Mouse (Mus musculus) E14TG2a.4 (cell line): ENCODE measurements around the gene Gm20388.

Experiments used
- CTCF ChIP-seq: conservative IDR thresholded peaks from 2 replicates; pipeline ENCODE4 v1.5.1; 2014; ENCODE audit warnings: low read length
- NANOG ChIP-seq: IDR thresholded peaks from 2 replicates; pipeline ENCODE4 v1.6.1; 2014; ENCODE audit warnings: borderline replicate concordance, low read length, mixed read lengths
- POU5F1 ChIP-seq: IDR thresholded peaks from 2 replicates; pipeline ENCODE4 v1.6.1; 2014; ENCODE audit warnings: low read length, borderline replicate concordance

DNA sequence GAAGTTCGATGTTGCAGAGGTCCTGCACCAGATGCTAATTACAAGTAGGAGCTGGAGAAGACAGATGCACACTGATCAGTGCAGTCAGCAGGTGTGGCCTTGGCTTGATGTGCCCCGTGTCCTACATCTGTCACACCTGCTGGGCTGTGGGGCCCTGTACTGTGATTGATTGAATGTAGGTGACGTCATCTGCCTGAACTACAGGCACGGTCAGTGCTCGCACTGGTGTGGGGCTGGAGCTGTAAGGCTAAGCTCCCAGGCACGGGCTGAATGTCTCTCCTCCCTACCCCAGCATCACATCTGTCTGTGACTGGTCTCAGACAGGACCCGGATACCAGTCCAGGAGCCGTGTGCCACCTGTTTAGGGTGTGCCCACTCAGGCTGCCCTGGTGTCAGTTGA lies 3870.6 kb downstream of the Gm20388 start:
- TF ChIP-seq CTCF (no peak), NANOG (no peak), POU5F1 (no peak)
